Mouse (Mus musculus) cerebellum, adult 9-11 months (tissue): ENCODE results near the gene Hnrnpll.

ENCODE experiments used
- DNase-seq: peaks from one replicate; pipeline ENCODE4 v3.0.0; 2022

The Hnrnpll gene

GRCm38 (mm10) chr17:79995091-79995691 is 66.9 kb downstream of the Hnrnpll start:
- no peak for DNase-seq

- no peak for DNase-seq
These were observed 70.0 kb downstream of the Hnrnpll start for GRCm38 (mm10) chr17:79992114-79992513.

GRCm38 (mm10) chr17:79991166-79991958 is 70.8 kb downstream of the Hnrnpll start:
- DNase-seq = no peak

DNA sequence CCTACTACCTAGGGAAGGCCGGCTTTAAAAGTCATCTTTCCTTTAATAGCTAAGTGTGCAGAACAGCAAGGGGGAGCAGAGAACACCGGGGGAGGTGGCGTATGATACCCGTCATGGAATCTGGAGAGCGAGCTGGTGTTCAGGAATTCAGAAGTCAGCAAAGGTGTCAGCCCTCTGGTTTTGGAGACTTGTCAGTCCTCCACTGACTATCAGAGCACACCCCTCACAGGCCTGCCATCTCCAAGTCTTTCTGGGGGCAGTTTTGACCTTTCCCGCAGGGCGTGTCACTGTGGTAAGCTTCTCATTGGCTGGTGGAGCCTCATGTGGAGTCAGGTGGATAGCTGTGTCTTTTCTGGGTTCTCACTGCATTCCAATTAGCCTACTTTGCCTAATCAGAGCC is 72.0 kb downstream of the Hnrnpll start:
- no peak for DNase-seq

DNA sequence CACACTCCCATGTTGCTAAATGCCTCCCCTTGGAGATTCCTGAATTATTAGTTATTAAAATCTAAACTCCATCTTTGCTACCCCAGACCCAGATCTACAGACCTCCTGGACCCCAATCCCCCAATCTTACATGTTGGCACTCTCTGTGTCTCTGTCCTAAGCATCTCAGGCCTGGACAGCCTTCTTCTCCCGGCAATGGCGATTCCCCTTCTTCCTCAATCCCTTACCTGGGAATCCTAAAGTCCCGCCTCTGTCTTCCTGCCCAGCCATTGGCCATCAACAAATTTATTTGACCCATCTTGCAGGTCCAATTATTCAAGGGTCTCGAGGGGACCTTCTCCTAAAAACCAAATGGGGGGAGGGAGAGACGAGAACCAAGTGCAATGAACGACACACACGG is 77.7 kb downstream of the Hnrnpll start:
- no peak for DNase-seq

- no peak for DNase-seq
These were observed 79.1 kb downstream of the Hnrnpll start for GRCm38 (mm10) chr17:79982955-79983529.

GRCm38 (mm10) chr17:79982548-79982947 is 79.6 kb downstream of the Hnrnpll start:
- DNase-seq = no peak

DNA sequence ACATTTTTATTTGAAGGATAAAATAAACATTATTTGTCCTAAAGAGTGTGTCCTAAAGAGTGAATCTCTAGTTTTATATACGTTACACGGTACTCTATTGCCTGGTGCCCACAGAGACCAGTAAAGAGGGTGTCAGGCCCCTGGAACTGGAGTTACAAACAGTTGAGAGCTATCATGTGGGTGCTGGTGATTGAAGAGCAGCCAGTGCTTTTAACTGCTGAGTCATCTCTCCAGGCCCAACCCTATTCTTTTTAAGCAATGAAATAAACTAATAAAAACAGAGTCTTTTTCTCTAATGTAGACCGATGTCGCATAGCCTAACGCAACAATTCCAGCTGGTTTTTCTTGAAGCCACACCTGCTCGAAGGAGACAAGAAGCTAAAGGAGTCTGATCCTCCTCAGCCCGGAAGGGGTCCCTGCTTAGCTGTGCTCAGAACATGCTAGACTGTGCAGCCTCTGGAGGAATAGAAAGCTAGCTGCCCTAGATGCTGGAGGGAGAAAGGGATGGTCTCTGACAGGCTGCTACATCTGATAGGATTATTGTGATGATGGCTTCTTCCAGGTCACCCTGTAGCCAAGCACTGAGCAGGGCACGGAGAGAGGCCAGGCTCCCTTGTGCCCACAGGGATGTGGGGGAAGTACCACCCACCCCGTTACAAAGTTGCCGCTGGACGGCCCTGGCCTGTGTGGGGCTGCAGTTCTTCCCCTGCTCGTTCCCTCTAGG is 80.2 kb downstream of the Hnrnpll start:
- DNase-seq = no peak

DNA sequence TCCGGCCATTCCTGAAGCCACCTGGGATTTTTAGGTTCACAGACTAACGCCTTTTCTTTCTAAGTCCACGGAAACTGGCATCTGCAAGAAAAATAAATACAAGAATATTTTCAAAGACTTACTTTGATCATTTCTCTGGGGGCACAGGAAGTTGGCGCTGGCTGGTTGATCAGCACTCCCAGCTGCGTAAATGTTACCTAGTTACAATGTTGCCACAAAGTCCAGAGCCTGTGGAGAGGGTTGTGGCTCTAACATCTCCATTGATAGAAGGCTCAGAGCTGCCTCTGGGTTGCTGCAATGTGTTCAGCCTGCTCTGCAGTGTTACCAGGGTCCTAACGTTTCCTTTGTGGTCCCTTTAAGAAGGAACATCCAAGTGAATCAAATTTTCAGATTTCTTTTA is 80.8 kb downstream of the Hnrnpll start:
- no peak for DNase-seq

DNA sequence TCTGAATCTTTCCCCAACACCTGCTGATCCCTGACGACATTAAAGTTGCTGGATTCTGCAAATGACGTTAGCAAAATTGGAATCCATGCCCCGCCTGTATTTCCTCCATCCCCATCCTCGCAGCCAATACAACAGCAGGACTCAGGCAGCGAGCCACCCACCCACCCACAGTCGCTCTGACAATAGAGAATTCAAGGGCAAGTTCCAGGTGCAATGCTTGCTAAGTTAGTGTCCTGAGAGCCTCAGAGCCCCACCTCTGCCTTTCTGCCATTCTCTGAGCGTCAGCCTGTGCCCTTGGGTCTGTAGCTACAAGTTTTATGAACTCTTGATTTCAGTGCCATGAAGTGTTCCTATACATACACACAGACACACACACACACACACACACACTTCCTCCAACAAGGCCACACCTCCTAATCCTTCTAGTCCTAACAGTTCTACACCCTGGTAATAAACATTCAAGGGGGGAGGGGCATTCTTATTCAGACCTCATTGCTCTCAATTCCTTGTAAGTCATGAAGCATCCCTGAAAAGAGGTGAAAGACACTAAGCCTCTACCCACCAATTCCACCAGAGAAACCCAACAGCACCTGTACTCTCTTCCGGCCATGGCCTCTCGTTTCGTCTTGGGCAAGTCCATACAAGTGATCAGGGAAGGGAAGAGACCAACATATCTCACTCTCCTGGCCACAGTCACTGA is 81.6 kb downstream of the Hnrnpll start:
- DNase-seq = no peak
